Mouse (Mus musculus) testis, adult 2 months (tissue): ENCODE data around the gene Olfr465-ps1.

Source experiments
- CTCF ChIP-seq: fragments of 200-500 bp; IDR thresholded peaks from 2 replicates; pipeline ENCODE4 v1.5.1; 2012; ENCODE audit warnings: low read depth, mild to moderate bottlenecking, inconsistent platforms, low read length, moderate library complexity; ENCODE audit not compliant: control insufficient read depth, insufficient read depth, insufficient replicate concordance
- POLR2A ChIP-seq: fragments of 200-500 bp; IDR thresholded peaks from 2 replicates; pipeline ENCODE4 v1.6.1; 2012; ENCODE audit warnings: low read depth, mild to moderate bottlenecking, inconsistent platforms, low read length, moderate library complexity; ENCODE audit not compliant: control insufficient read depth

DNA sequence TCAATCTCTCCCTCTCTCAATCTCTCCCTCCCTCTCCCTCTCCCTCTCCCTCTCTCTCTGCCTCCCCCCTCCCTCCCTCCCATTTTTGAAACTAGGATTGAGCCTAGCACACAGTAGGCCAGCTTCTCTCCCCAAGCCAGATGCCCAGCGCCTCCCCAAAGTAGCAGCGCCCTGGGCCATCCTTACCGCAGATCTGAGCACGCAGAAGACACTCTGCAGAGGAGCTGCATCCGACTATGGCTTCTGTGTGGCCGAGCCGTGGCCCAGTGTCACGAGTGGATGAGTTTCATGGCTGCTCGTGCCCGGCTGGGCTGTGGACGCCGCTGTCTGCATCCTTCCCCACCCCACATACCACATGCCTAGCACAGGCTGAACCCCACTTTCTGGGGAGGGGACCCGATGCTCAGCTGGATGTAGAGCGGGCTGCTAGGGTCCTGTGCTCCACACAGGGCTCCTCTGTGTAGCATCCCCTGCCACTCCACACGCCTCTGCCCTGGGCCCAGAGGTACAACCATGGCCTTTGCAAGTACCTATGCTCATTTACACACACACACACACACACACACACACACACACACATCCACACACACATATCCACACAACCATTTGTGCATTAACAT is 38.7 kb downstream of the Olfr465-ps1 start:
- TF ChIP-seq CTCF = no peak
- TF ChIP-seq POLR2A = no peak
